Mouse (Mus musculus) B cell, adult 2 months (primary cell): ENCODE data around the gene Pot1a.
A peak's percentile ranks its signal among the peaks of the same experiment; 100 is the strongest.

Experiments
- DNase-seq, 2 experiments: peaks; one replicate each; pipeline ENCODE4 v3.0.0; 2022

The Pot1a gene

GRCm38 (mm10) chr6:25808806-25809495 is at the start of gene Pot1a:
TSS of gene Pot1a (minus strand) at chr6:25809246.
- DNase-seq = peak; percentile 94 to 95

GRCm38 (mm10) chr6:25836261-25836660 is 27.2 kb upstream of the Pot1a start:
- DNase-seq = no peak

GRCm38 (mm10) chr6:25806021-25806420 is 3.0 kb downstream of the Pot1a start:
- no peak for DNase-seq

GRCm38 (mm10) chr6:25802269-25802668 is 6.8 kb downstream of the Pot1a start:
- DNase-seq = no peak

GRCm38 (mm10) chr6:25801230-25801629 is 7.8 kb downstream of the Pot1a start:
- DNase-seq = no peak

- no peak for DNase-seq
Measured at GRCm38 (mm10) chr6:25768238-25768637, 40.8 kb downstream of the Pot1a start.

GRCm38 (mm10) chr6:25767552-25767951 is 41.5 kb downstream of the Pot1a start:
- DNase-seq = no peak

- no peak for DNase-seq
Measured at GRCm38 (mm10) chr6:25767073-25767472, 42.0 kb downstream of the Pot1a start.

- no peak for DNase-seq
Measured at GRCm38 (mm10) chr6:25766283-25766682, 42.8 kb downstream of the Pot1a start.

- no peak for DNase-seq
Measured at GRCm38 (mm10) chr6:25752651-25753050, 56.4 kb downstream of the Pot1a start.

- DNase-seq = no peak
Measured at GRCm38 (mm10) chr6:25736533-25736932, 72.5 kb downstream of the Pot1a start.

GRCm38 (mm10) chr6:25726560-25726959 is 82.5 kb downstream of the Pot1a start:
- DNase-seq = no peak

- DNase-seq = no peak
Measured at GRCm38 (mm10) chr6:25710601-25711000, 98.4 kb downstream of the Pot1a start.

- no peak for DNase-seq
Measured at GRCm38 (mm10) chr6:25709250-25709895, 99.7 kb downstream of the Pot1a start.

GRCm38 (mm10) chr6:25699956-25700355 is 109.1 kb downstream of the Pot1a start:
- no peak for DNase-seq
